Mouse (Mus musculus): Measurements from ENCODE around the gene Trim65. TPM values are rescaled to one million over a fixed set of nuclear protein-coding genes. Genes with fewer than 3 reads are reported as not detected.

Trim65 gene
- polyA plus RNA-seq, 1 experiment from 2014 or later, result 2.5 TPM

- no peak for DNase-seq (ENCODE audit: low spot score)
- WGBS, result 55% methylated on average over 20 of the region's 20 CpGs
- Histone ChIP-seq H3K4me3 (ENCODE audit: low read depth, low read length) (no peak overlapping the region), H3K27ac (ENCODE audit: low read depth, low read length) (no peak overlapping the region), H3K4me1 (replicated peaks; ENCODE audit: control insufficient read depth, insufficient read depth, low read length) (peaks cover 12% of the 10 kb centered on the region), H3K9me3 (ENCODE audit: control insufficient read depth, low read length) (no peaks in the 10 kb centered on the region), H3K4me2 (replicated peaks; ENCODE audit: low read depth, low read length) (no peak overlapping the region), H3K9ac (ENCODE audit: low read depth, low read length) (no peak overlapping the region), H3K36me3 (ENCODE audit: control insufficient read depth, insufficient read depth, low read length) (no peaks in the 10 kb centered on the region), H3K27me3 (ENCODE audit: control insufficient read depth, insufficient read depth, low read length) (no peaks in the 10 kb centered on the region)
- ATAC-seq (ENCODE audit: low FRiP score), result no peak
Observed at GRCm38 (mm10) chr11:116075539-116076265, 55.2 kb downstream of the Trim65 start.

DNA sequence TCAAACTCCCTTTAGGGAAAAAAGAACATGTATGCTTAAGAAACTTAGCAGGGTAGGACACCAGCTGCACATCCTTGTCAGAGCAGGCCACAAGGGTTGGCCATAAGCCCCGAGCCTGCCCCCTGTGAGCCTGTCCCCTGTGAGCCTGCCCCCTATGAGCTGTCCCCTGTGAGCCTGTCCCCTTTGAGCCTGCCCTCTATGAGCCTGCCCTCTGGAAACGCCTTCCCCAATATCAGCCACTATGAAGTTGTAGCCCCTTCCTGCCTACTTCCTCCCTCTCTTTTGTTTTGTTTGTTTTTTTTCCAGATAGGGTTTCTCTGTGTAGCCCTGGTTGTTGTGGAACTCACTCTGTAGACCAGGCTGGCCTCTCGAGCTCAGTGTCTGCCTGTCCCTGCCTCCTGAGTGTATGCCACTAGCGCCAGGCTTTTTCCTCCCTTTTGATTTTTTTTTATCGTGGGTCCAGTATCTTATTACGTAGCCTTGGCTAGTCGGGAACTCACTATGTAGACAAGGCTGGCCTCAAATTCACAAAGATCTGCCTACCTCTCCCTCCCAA is 56.4 kb downstream of the Trim65 start:
- Histone ChIP-seq H3K27me3 (ENCODE audit: control insufficient read depth, insufficient read depth, low read length) (no peaks in the 10 kb centered on the region), H3K4me2 (replicated peaks; ENCODE audit: low read depth, low read length) (no peak overlapping the region), H3K36me3 (ENCODE audit: control insufficient read depth, insufficient read depth, low read length) (no peaks in the 10 kb centered on the region), H3K4me1 (replicated peaks; ENCODE audit: control insufficient read depth, insufficient read depth, low read length) (peaks cover 12% of the 10 kb centered on the region), H3K9ac (ENCODE audit: low read depth, low read length) (no peak overlapping the region), H3K4me3 (ENCODE audit: low read depth, low read length) (no peak overlapping the region), H3K9me3 (ENCODE audit: control insufficient read depth, low read length) (no peaks in the 10 kb centered on the region), H3K27ac (ENCODE audit: low read depth, low read length) (no peak overlapping the region)
- no peak for DNase-seq (ENCODE audit: low spot score)
- ATAC-seq (ENCODE audit: low FRiP score), result no peak
- 75% methylated on average over 7 of the region's 7 CpGs for WGBS

DNA sequence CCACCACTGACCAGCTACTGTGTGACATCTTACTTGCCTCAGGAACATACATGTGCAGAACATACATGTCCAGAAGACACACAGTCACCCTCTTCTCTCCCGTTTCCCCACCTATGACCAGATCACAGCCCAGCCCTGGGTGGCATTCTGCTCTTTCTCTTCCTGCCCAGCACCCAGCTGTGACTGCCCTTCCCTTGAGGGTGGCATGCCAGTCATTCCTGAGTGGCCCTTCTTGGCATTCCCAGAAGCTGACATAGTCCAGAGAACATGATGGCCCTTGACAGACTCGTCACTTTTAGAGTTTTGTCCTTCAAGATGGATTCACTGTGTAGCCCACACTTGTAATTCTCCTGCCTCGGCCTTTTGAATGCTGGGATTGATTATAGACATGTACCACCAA is 58.3 kb downstream of the Trim65 start:
- Histone ChIP-seq H3K36me3 (ENCODE audit: control insufficient read depth, insufficient read depth, low read length) (no peaks in the 10 kb centered on the region), H3K9ac (ENCODE audit: low read depth, low read length) (no peak overlapping the region), H3K27me3 (ENCODE audit: control insufficient read depth, insufficient read depth, low read length) (no peaks in the 10 kb centered on the region), H3K9me3 (ENCODE audit: control insufficient read depth, low read length) (no peaks in the 10 kb centered on the region), H3K4me1 (replicated peaks; ENCODE audit: control insufficient read depth, insufficient read depth, low read length) (no peaks in the 10 kb centered on the region), H3K27ac (ENCODE audit: low read depth, low read length) (no peak overlapping the region), H3K4me3 (ENCODE audit: low read depth, low read length) (no peak overlapping the region), H3K4me2 (replicated peaks; ENCODE audit: low read depth, low read length) (no peak overlapping the region)
- DNase-seq (ENCODE audit: low spot score) (no peak), ATAC-seq (ENCODE audit: low FRiP score) (no peak)
- WGBS, result 77% methylated on average over 3 of the region's 3 CpGs

Other genes with a start within 250 kb of the Trim65 start
- 3.4 and 3.8 TPM in 2 replicates for gene Smim5, start 231.2 kb downstream of the Trim65 start, polyA plus RNA-seq (2014; fragmentation: Nextera tagmentation; extraction: Ambion mirVana)
- 0.40 and 0.65 TPM in 2 replicates for gene Smim6, start 219.1 kb downstream of the Trim65 start, polyA plus RNA-seq (2014; fragmentation: Nextera tagmentation; extraction: Ambion mirVana)
- 55.8 and 57.1 TPM in 2 replicates for gene Sap30bp, start 197.8 kb downstream of the Trim65 start, polyA plus RNA-seq (2014; fragmentation: Nextera tagmentation; extraction: Ambion mirVana)
- gene Recql5, start 197.7 kb downstream of the Trim65 start, polyA plus RNA-seq (2014; fragmentation: Nextera tagmentation; extraction: Ambion mirVana), result 16.0 and 19.9 TPM in 2 replicates
- 0.36 and 0.82 TPM in 2 replicates for gene Itgb4, start 156.4 kb downstream of the Trim65 start, polyA plus RNA-seq (2014; fragmentation: Nextera tagmentation; extraction: Ambion mirVana)
- 89.0 and 96.3 TPM in 2 replicates for gene Galk1, start 118.4 kb downstream of the Trim65 start, polyA plus RNA-seq (2014; fragmentation: Nextera tagmentation; extraction: Ambion mirVana)
- 2,172 and 2,203 TPM in 2 replicates for gene H3f3b, start 103.2 kb downstream of the Trim65 start, polyA plus RNA-seq (2014; fragmentation: Nextera tagmentation; extraction: Ambion mirVana)
- gene Unk, start 100.8 kb downstream of the Trim65 start, polyA plus RNA-seq (2014; fragmentation: Nextera tagmentation; extraction: Ambion mirVana), result 25.8 and 26.9 TPM in 2 replicates
- gene Unc13d, start 53.2 kb downstream of the Trim65 start, polyA plus RNA-seq (2014; fragmentation: Nextera tagmentation; extraction: Ambion mirVana), result 1.1 and 1.3 TPM in 2 replicates
- 85.4 and 88.6 TPM in 2 replicates for gene Wbp2, start 44.1 kb downstream of the Trim65 start, polyA plus RNA-seq (2014; fragmentation: Nextera tagmentation; extraction: Ambion mirVana)
- 3.0 TPM in 2 replicates for gene Trim47, start 3.9 kb downstream of the Trim65 start, polyA plus RNA-seq (2014; fragmentation: Nextera tagmentation; extraction: Ambion mirVana)
- gene Mrpl38, start 7.7 kb upstream of the Trim65 start, polyA plus RNA-seq (2014; fragmentation: Nextera tagmentation; extraction: Ambion mirVana), result 93.2 and 100 TPM in 2 replicates
- gene Fbf1, start 37.0 kb upstream of the Trim65 start, polyA plus RNA-seq (2014; fragmentation: Nextera tagmentation; extraction: Ambion mirVana), result 28.4 and 32.1 TPM in 2 replicates
- gene Ten1, start 67.7 kb upstream of the Trim65 start, polyA plus RNA-seq (2014; fragmentation: Nextera tagmentation; extraction: Ambion mirVana), result 59.4 and 60.7 TPM in 2 replicates
- gene Acox1, start 67.9 kb upstream of the Trim65 start, polyA plus RNA-seq (2014; fragmentation: Nextera tagmentation; extraction: Ambion mirVana), result 31.7 and 36.3 TPM in 2 replicates
- gene Evpl, start 106.9 kb upstream of the Trim65 start, polyA plus RNA-seq (2014; fragmentation: Nextera tagmentation; extraction: Ambion mirVana), result 0.49 and 0.52 TPM in 2 replicates
- 72.4 and 74.0 TPM in 2 replicates for gene Srp68, start 143.1 kb upstream of the Trim65 start, polyA plus RNA-seq (2014; fragmentation: Nextera tagmentation; extraction: Ambion mirVana)
- gene Galr2, start 149.8 kb upstream of the Trim65 start, polyA plus RNA-seq (2014; fragmentation: Nextera tagmentation; extraction: Ambion mirVana), result 0.42 and 0.54 TPM in 2 replicates
- 66.2 and 68.3 TPM in 2 replicates for gene Exoc7, start 176.1 kb upstream of the Trim65 start, polyA plus RNA-seq (2014; fragmentation: Nextera tagmentation; extraction: Ambion mirVana)
- gene Foxj1, start 204.3 kb upstream of the Trim65 start, polyA plus RNA-seq (2014; fragmentation: Nextera tagmentation; extraction: Ambion mirVana), result 10.0 and 10.1 TPM in 2 replicates

Data from hindbrain, embryonic 11.5 days (tissue).